25 mouse cellular contexts compared by ENCODE assay signal in genomic region chr6:97981668-97982067, GRCm38 (mm10).
DNase-seq lines count a peak whose midpoint lies in the region; ATAC-seq and TF ChIP-seq lines count a peak whose summit lies in the region.
"Had no signal": no experiment of that assay in that cellular context is flagged by ENCODE, and none has a peak within 500 bp of the region (broad histone marks: within the 10 kb centered on the region; RNA-seq: fewer than 3 reads in every experiment).

No protein-coding gene starts in this region.

- 16% methylated on average over 9 of the region's 9 CpGs for WGBS in forebrain, embryonic 13.5 days
- WGBS in forebrain, embryonic 10.5 days, result 57% methylated on average over 9 of the region's 9 CpGs
- WGBS in lung, embryonic 14.5 days, result 67% methylated on average over 9 of the region's 9 CpGs
- 50% methylated on average over 9 of the region's 9 CpGs for WGBS in embryonic facial prominence, embryonic 14.5 days

- no peaks in the 10 kb centered on the region for H3K36me3 ChIP-seq in forebrain, embryonic 13.5 days (ENCODE audit: poor library complexity, severe bottlenecking)
- no peaks in the 10 kb centered on the region for H3K36me3 ChIP-seq in forebrain, embryonic 10.5 days (replicated peaks)
- H3K36me3 ChIP-seq in lung, embryonic 14.5 days (ENCODE audit: insufficient read depth), result no peaks in the 10 kb centered on the region
- no peaks in the 10 kb centered on the region for H3K36me3 ChIP-seq in embryonic facial prominence, embryonic 14.5 days (ENCODE audit: control insufficient read depth, insufficient read depth, low read length)
- H3K36me3 ChIP-seq: embryonic facial prominence, embryonic 12.5 days; forebrain, embryonic 15.5 days; hindbrain, embryonic 10.5 days; hindbrain, embryonic 15.5 days; limb, embryonic 13.5 days; midbrain, embryonic 15.5 days had no signal

- TF ChIP-seq CTCF in lung, embryonic 14.5 days (IDR thresholded peaks at IDR 0.05; ENCODE audit: low read depth), result no peak

- no peak for DNase-seq in forebrain, embryonic 10.5 days (ENCODE audit: extremely low spot score, low spot score)
- peak; percentile 21 for DNase-seq in lung, embryonic 14.5 days
- DNase-seq in lung, adult 18-20 months, result no peak
- DNase-seq in embryonic facial prominence, embryonic 14.5 days (ENCODE audit: low spot score), result peak; percentile 15
- peak; percentile 52 for DNase-seq in testis, postnatal 10 days (ENCODE audit: low spot score)
- DNase-seq in left cerebral cortex, adult 8-10 months (ENCODE audit: low spot score in 2 of 2), result no peak
- DNase-seq: adrenal gland, postnatal 25 days; cerebellum, adult 2 months; cerebellum, postnatal 14 days; gastrocnemius, postnatal 10 days; heart, postnatal 14 days; kidney, adult 11 months; kidney, postnatal 14 days; lung, postnatal 10 days had no signal

- ATAC-seq in forebrain, embryonic 13.5 days, result peak; percentile 51; the same call in 1 of the 2 replicates
- no peak for ATAC-seq in lung, embryonic 14.5 days (ENCODE audit: insufficient read depth)
- ATAC-seq in embryonic facial prominence, embryonic 14.5 days (ENCODE audit: low read depth), result no peak
- no peak for ATAC-seq in CD4-positive, CD25-positive, alpha-beta regulatory T cell, adult 4 months
- ATAC-seq: forebrain, embryonic 15.5 days; inflammation-experienced regulatory T-cells, adult 6 months; midbrain, embryonic 15.5 days had no signal

- H3K4me1 ChIP-seq in forebrain, embryonic 13.5 days, result no peaks in the 10 kb centered on the region
- peaks cover 7% of the 10 kb centered on the region for H3K4me1 ChIP-seq in forebrain, embryonic 10.5 days
- H3K4me1 ChIP-seq in lung, embryonic 14.5 days (ENCODE audit: insufficient read depth), result no peaks in the 10 kb centered on the region
- H3K4me1 ChIP-seq in embryonic facial prominence, embryonic 14.5 days (ENCODE audit: control insufficient read depth, insufficient read depth, low read length), result no peaks in the 10 kb centered on the region
- H3K4me1 ChIP-seq: forebrain, embryonic 15.5 days; hindbrain, embryonic 15.5 days; limb, embryonic 13.5 days; midbrain, embryonic 15.5 days had no signal

- H3K27me3 ChIP-seq in forebrain, embryonic 13.5 days, result no peaks in the 10 kb centered on the region
- H3K27me3 ChIP-seq in forebrain, embryonic 10.5 days (ENCODE audit: poor library complexity, severe bottlenecking), result no peaks in the 10 kb centered on the region
- H3K27me3 ChIP-seq in lung, embryonic 14.5 days (ENCODE audit: insufficient read depth, low read length), result no peaks in the 10 kb centered on the region
- H3K27me3 ChIP-seq in embryonic facial prominence, embryonic 14.5 days (replicated peaks; ENCODE audit: control insufficient read depth, insufficient read depth, low read length), result no peaks in the 10 kb centered on the region
- H3K27me3 ChIP-seq: embryonic facial prominence, embryonic 12.5 days; forebrain, embryonic 15.5 days; hindbrain, embryonic 15.5 days; limb, embryonic 13.5 days; midbrain, embryonic 15.5 days had no signal

- H3K4me2 ChIP-seq in forebrain, embryonic 13.5 days, result no peak overlapping the region
- H3K4me2 ChIP-seq in lung, embryonic 14.5 days, result no peak overlapping the region
- no peak overlapping the region for H3K4me2 ChIP-seq in embryonic facial prominence, embryonic 14.5 days (ENCODE audit: low read depth, low read length)
- H3K4me2 ChIP-seq: embryonic facial prominence, embryonic 12.5 days; forebrain, embryonic 15.5 days; hindbrain, embryonic 15.5 days; limb, embryonic 13.5 days; liver, embryonic 11.5 days; midbrain, embryonic 15.5 days had no signal

- no peak overlapping the region for H3K9ac ChIP-seq in forebrain, embryonic 13.5 days
- no peak overlapping the region for H3K9ac ChIP-seq in lung, embryonic 14.5 days
- no peak overlapping the region for H3K9ac ChIP-seq in embryonic facial prominence, embryonic 14.5 days (ENCODE audit: low read depth, low read length)
- H3K9ac ChIP-seq: embryonic facial prominence, embryonic 12.5 days; forebrain, embryonic 15.5 days; hindbrain, embryonic 15.5 days; limb, embryonic 13.5 days; midbrain, embryonic 15.5 days had no signal

- no peaks in the 10 kb centered on the region for H3K9me3 ChIP-seq in forebrain, embryonic 13.5 days (replicated peaks)
- H3K9me3 ChIP-seq in forebrain, embryonic 10.5 days, result no peaks in the 10 kb centered on the region
- H3K9me3 ChIP-seq in lung, embryonic 14.5 days (ENCODE audit: low read depth, low read length), result no peaks in the 10 kb centered on the region
- no peaks in the 10 kb centered on the region for H3K9me3 ChIP-seq in embryonic facial prominence, embryonic 14.5 days (ENCODE audit: control insufficient read depth, low read length)
- H3K9me3 ChIP-seq: embryonic facial prominence, embryonic 12.5 days; forebrain, embryonic 15.5 days; hindbrain, embryonic 10.5 days; hindbrain, embryonic 15.5 days; limb, embryonic 13.5 days; midbrain, embryonic 15.5 days had no signal

- H3K4me3 ChIP-seq in forebrain, embryonic 13.5 days, result no peak overlapping the region
- H3K4me3 ChIP-seq in forebrain, embryonic 10.5 days, result no peak overlapping the region
- H3K4me3 ChIP-seq in lung, embryonic 14.5 days (ENCODE audit: low read depth, low read length), result no peak overlapping the region
- H3K4me3 ChIP-seq in embryonic facial prominence, embryonic 14.5 days (ENCODE audit: low read depth, low read length), result no peak overlapping the region
- H3K4me3 ChIP-seq: embryonic facial prominence, embryonic 12.5 days; forebrain, embryonic 15.5 days; hindbrain, embryonic 10.5 days; hindbrain, embryonic 15.5 days; left cerebral cortex, adult 2 months; limb, embryonic 13.5 days; midbrain, embryonic 15.5 days had no signal

- H3K27ac ChIP-seq in forebrain, embryonic 13.5 days, result no peak overlapping the region
- no peak overlapping the region for H3K27ac ChIP-seq in forebrain, embryonic 10.5 days
- H3K27ac ChIP-seq in lung, embryonic 14.5 days (ENCODE audit: low read depth), result no peak overlapping the region
- no peak overlapping the region for H3K27ac ChIP-seq in embryonic facial prominence, embryonic 14.5 days (replicated peaks; ENCODE audit: low read depth, low read length)
- H3K27ac ChIP-seq: embryonic facial prominence, embryonic 12.5 days; forebrain, embryonic 15.5 days; hindbrain, embryonic 10.5 days; hindbrain, embryonic 15.5 days; left cerebral cortex, adult 2 months; limb, embryonic 13.5 days; midbrain, embryonic 15.5 days had no signal

Comparison
In these comparisons a context has a peak if more than half of its experiments do, and no peak if none do; other contexts are left out.
1. DNase-seq: peak in lung, embryonic 14.5 days (single experiment), embryonic facial prominence, embryonic 14.5 days (single experiment) and testis, postnatal 10 days (single experiment); none in forebrain, embryonic 10.5 days (single experiment), lung, adult 18-20 months (0 of 2) and left cerebral cortex, adult 8-10 months (0 of 2).